31 mouse cellular contexts compared by ENCODE assay signal in genomic region chr10:111743291-111743690, GRCm38 (mm10).
A peak's percentile ranks its signal among the peaks of the same experiment; 100 is the strongest.
DNase-seq lines count a peak whose midpoint lies in the region; ATAC-seq lines count a peak whose summit lies in the region.
"Had no signal": no experiment of that assay in that cellular context is flagged by ENCODE, and none has a peak within 500 bp of the region (broad histone marks: within the 10 kb centered on the region; RNA-seq: fewer than 3 reads in every experiment).

No protein-coding gene starts in this region.

- H3K36me3 ChIP-seq in neural tube, embryonic 11.5 days (ENCODE audit: control insufficient read depth, insufficient read depth, low read length) = no peaks in the 10 kb centered on the region
- no peaks in the 10 kb centered on the region for H3K36me3 ChIP-seq in neural tube, embryonic 12.5 days
- H3K36me3 ChIP-seq: embryonic facial prominence, embryonic 10.5 days; embryonic facial prominence, embryonic 15.5 days; forebrain, embryonic 12.5 days; G1E; heart, embryonic 15.5 days; limb, embryonic 12.5 days; lung, embryonic 15.5 days had no signal

- H3K4me3 ChIP-seq in neural tube, embryonic 11.5 days (ENCODE audit: low read depth, low read length) = no peak overlapping the region
- no peak overlapping the region for H3K4me3 ChIP-seq in neural tube, embryonic 12.5 days
- H3K4me3 ChIP-seq: embryonic facial prominence, embryonic 10.5 days; embryonic facial prominence, embryonic 15.5 days; forebrain, embryonic 12.5 days; heart, embryonic 15.5 days; left cerebral cortex, adult 2 months; limb, embryonic 12.5 days; lung, embryonic 15.5 days had no signal

- no peaks in the 10 kb centered on the region for H3K9me3 ChIP-seq in neural tube, embryonic 11.5 days (ENCODE audit: control insufficient read depth, low read length)
- no peaks in the 10 kb centered on the region for H3K9me3 ChIP-seq in neural tube, embryonic 12.5 days
- H3K9me3 ChIP-seq: embryonic facial prominence, embryonic 10.5 days; embryonic facial prominence, embryonic 15.5 days; forebrain, embryonic 12.5 days; G1E; heart, embryonic 15.5 days; limb, embryonic 12.5 days; lung, embryonic 15.5 days had no signal

- DNase-seq in heart, adult 11 months = peak; percentile 21
- DNase-seq in heart, postnatal 14 days = no peak
- peak; percentile 55 for DNase-seq in neural tube, embryonic 11.5 days (ENCODE audit: low spot score)
- no peak for DNase-seq in neural tube, embryonic 10.5 days (ENCODE audit: extremely low spot score, low spot score)
- no peak for DNase-seq in urinary bladder, postnatal 4 days (ENCODE audit: low spot score in 2 of 2)
- no peak for DNase-seq in cerebellum, adult 9-10 months
- DNase-seq: adrenal gland, postnatal 10 days; cerebellum, adult 8-10 months; cerebellum, postnatal 36 days; gastrocnemius, postnatal 10 days; heart, postnatal 36 days; kidney, adult 8-10 months; kidney, postnatal 10 days; right cerebral cortex, adult 18-20 months; right cerebral cortex, postnatal 4 days; thymus, adult 18-20 months; thymus, postnatal 25 days had no signal

- H3K9ac ChIP-seq in neural tube, embryonic 11.5 days (ENCODE audit: low read length) = no peak overlapping the region; the same call in 1 of the 2 replicates
- no peak overlapping the region for H3K9ac ChIP-seq in neural tube, embryonic 12.5 days
- H3K9ac ChIP-seq: embryonic facial prominence, embryonic 15.5 days; forebrain, embryonic 12.5 days; heart, embryonic 15.5 days; limb, embryonic 12.5 days; lung, embryonic 15.5 days had no signal

- intact Hi-C loops in heart, postnatal 14 days (cut with DNase I) = no loop called here

- no peaks in the 10 kb centered on the region for H3K27me3 ChIP-seq in neural tube, embryonic 11.5 days (ENCODE audit: control insufficient read depth, insufficient read depth, low read length)
- no peaks in the 10 kb centered on the region for H3K27me3 ChIP-seq in neural tube, embryonic 12.5 days (replicated peaks)
- H3K27me3 ChIP-seq: embryonic facial prominence, embryonic 15.5 days; forebrain, embryonic 12.5 days; heart, embryonic 15.5 days; limb, embryonic 12.5 days; lung, embryonic 15.5 days had no signal

- H3K27ac ChIP-seq in neural tube, embryonic 11.5 days (ENCODE audit: low read depth, low read length) = no peak overlapping the region
- no peak overlapping the region for H3K27ac ChIP-seq in neural tube, embryonic 12.5 days
- H3K27ac ChIP-seq: embryonic facial prominence, embryonic 10.5 days; embryonic facial prominence, embryonic 15.5 days; forebrain, embryonic 12.5 days; heart, embryonic 15.5 days; left cerebral cortex, adult 2 months; limb, embryonic 12.5 days; lung, embryonic 15.5 days; stomach, postnatal 0 days had no signal

- H3K4me2 ChIP-seq in neural tube, embryonic 11.5 days (ENCODE audit: low read depth) = no peak overlapping the region
- peak overlapping the region; percentile 36 for H3K4me2 ChIP-seq in neural tube, embryonic 12.5 days (replicated peaks)
- H3K4me2 ChIP-seq: embryonic facial prominence, embryonic 15.5 days; forebrain, embryonic 12.5 days; heart, embryonic 15.5 days; limb, embryonic 12.5 days; liver, embryonic 11.5 days; lung, embryonic 15.5 days; midbrain, embryonic 11.5 days had no signal

- no peak for ATAC-seq in neural tube, embryonic 11.5 days (ENCODE audit: insufficient read depth, low FRiP score, low TSS enrichment)
- ATAC-seq in neural tube, embryonic 12.5 days (ENCODE audit: low FRiP score, low read depth) = no peak
- ATAC-seq: intestine, embryonic 16.5 days; midbrain, embryonic 16.5 days had no signal

- 36% methylated on average over 9 of the region's 9 CpGs for WGBS in neural tube, embryonic 11.5 days
- WGBS in neural tube, embryonic 12.5 days = 32% methylated on average over 9 of the region's 9 CpGs

- H3K4me1 ChIP-seq in neural tube, embryonic 11.5 days (ENCODE audit: control insufficient read depth, insufficient read depth, low read length) = 0 out of 2 replicates have a peak, but pooled peaks cover 2% of the 10 kb centered on the region
- H3K4me1 ChIP-seq in neural tube, embryonic 12.5 days = peaks cover 3% of the 10 kb centered on the region; the same call in 1 of the 2 replicates

Comparison
In these comparisons a context has a peak if more than half of its experiments do, and no peak if none do; other contexts are left out.
1. DNase-seq: peak in heart, adult 11 months (single experiment) and neural tube, embryonic 11.5 days (single experiment); none in heart, postnatal 14 days (0 of 2), neural tube, embryonic 10.5 days (single experiment), urinary bladder, postnatal 4 days (0 of 2) and cerebellum, adult 9-10 months (single experiment).